Mouse (Mus musculus) erythroblast, embryonic 14.5 days (primary cell): Measurements from ENCODE around the gene Mink1. TPM values are rescaled to one million over a fixed set of nuclear protein-coding genes. Genes with fewer than 3 reads are reported as not detected.

Experiments used
- H3K27me3 ChIP-seq: 2 replicates; pipeline ENCODE4 v1.6.1; 2012; ENCODE audit warnings: inconsistent platforms; ENCODE audit not compliant: control insufficient read depth
- H3K36me3 ChIP-seq: 2 replicates; pipeline ENCODE4 v1.6.1; 2012; ENCODE audit warnings: mild to moderate bottlenecking, inconsistent platforms; ENCODE audit not compliant: control insufficient read depth
- H3K4me1 ChIP-seq: 2 replicates; pipeline ENCODE4 v1.6.1; 2012; ENCODE audit warnings: inconsistent platforms; ENCODE audit not compliant: control insufficient read depth
- H3K4me3 ChIP-seq: replicated peaks from 2 replicates; pipeline ENCODE3; 2012; ENCODE audit warnings: moderate library complexity, mild to moderate bottlenecking, inconsistent platforms
- H3K9me3 ChIP-seq: 2 replicates; pipeline ENCODE4 v1.6.1; 2012; ENCODE audit warnings: low read length, inconsistent platforms, mixed read lengths; ENCODE audit not compliant: control insufficient read depth
- GATA1 ChIP-seq: IDR thresholded peaks from 2 replicates; pipeline ENCODE4 v1.6.1; 2012; ENCODE audit warnings: low read length, inconsistent platforms, mixed read lengths
- TAL1 ChIP-seq: IDR thresholded peaks from 3 replicates; pipeline ENCODE4 v1.6.1; 2012; ENCODE audit warnings: low read length, inconsistent platforms, mixed read lengths
- polyA plus RNA-seq: library from polyadenylated mRNA; stranded (reverse); fragments of >175 nt; gene quantifications from 2 replicates; pipeline ENCODE4 v1.2.3, GENCODE M21; 2012

Gene Mink1
- polyA plus RNA-seq, 1 experiment, result 1.2 TPM

DNA sequence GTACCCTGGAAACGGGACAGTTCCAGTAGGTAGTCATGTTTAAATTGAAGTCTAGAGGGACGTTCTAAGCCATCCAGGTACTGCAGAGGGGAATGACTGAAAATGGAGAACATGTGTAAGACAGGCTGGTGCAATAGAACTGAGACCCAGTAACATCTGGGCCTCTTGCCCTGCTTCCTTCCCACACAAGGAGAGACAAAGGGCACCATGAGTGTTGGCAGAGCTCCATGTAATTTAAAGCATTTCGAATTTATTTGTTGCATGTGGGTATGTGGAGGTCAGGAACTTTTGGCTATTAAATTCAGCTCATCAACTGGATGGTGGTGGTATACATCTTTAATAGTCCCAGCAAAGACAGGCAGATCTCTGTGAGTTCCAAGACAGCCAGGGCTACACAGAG, 19.5 kb downstream of the Mink1 start:
- no peaks in the 10 kb centered on the region for H3K9me3 ChIP-seq
- no peaks in the 10 kb centered on the region for H3K27me3 ChIP-seq
- no peak overlapping the region for H3K4me3 ChIP-seq
- peaks cover 11% of the 10 kb centered on the region for H3K4me1 ChIP-seq
- TF ChIP-seq TAL1, result no peak
- H3K36me3 ChIP-seq, result no peaks in the 10 kb centered on the region; the same call in 1 of the 2 replicates

DNA sequence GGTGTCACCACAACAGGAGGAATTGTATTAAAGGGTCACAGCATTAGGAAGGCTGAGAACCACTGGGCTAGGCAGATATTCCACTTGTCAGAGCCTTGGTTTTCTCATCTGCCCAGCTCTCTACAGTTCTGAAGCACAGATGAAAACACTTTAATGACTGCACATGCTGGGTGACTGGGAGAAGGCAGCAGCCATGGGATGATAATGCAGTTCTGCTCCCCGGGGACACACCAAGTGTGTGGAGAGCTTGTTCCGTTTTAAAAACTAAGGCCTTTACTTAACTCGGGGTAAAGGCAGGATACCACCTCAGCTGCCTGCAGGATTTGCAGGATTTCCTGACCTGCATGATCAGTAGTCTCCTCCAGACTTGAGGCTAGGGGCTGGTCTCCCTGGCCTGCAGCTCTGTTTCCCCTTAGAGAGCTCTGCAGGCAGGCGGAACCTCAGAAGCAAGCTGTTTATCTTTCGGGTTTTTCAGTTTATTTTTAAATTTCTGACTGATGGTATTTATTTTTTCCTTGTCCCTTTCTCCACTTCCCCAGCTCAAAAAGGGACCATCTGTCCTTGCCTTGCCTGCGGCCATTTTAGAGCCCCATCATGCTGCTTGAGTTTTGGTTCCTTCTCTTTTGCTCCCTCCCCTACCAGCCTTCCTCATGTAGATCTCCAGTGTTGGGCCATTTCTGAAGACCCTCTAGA, 20.5 kb downstream of the Mink1 start:
- no peak for TF ChIP-seq GATA1
- TF ChIP-seq TAL1, result no peak
- H3K4me1 ChIP-seq, result peaks cover 9% of the 10 kb centered on the region
- H3K9me3 ChIP-seq, result no peaks in the 10 kb centered on the region
- H3K36me3 ChIP-seq, result no peaks in the 10 kb centered on the region; the same call in 1 of the 2 replicates
- no peak overlapping the region for H3K4me3 ChIP-seq
- no peaks in the 10 kb centered on the region for H3K27me3 ChIP-seq

DNA sequence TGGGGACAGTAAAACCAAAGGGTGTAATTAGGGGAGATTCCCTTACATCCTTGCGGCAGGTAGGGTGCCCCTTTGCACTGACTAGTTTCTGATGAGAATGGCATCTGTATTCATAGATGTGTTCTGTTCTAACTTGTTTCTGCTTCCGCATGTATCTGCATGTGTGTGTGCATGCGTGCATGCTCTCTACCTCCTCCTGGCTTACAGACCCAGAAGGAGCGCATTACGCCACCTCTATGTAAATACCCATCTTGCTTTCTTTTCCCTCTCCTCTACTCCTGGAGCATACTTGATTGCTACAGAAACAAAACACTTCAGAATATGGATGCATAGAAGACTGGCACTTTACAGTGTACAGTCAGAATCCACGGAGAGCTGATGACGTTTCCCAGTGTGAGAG, 21.1 kb downstream of the Mink1 start:
- no peak for TF ChIP-seq TAL1
- no peak for TF ChIP-seq GATA1
- Histone ChIP-seq H3K4me1 (peaks cover 9% of the 10 kb centered on the region), H3K4me3 (no peak overlapping the region), H3K27me3 (no peaks in the 10 kb centered on the region), H3K9me3 (no peaks in the 10 kb centered on the region), H3K36me3 (no peaks in the 10 kb centered on the region; the same call in 1 of the 2 replicates)

DNA sequence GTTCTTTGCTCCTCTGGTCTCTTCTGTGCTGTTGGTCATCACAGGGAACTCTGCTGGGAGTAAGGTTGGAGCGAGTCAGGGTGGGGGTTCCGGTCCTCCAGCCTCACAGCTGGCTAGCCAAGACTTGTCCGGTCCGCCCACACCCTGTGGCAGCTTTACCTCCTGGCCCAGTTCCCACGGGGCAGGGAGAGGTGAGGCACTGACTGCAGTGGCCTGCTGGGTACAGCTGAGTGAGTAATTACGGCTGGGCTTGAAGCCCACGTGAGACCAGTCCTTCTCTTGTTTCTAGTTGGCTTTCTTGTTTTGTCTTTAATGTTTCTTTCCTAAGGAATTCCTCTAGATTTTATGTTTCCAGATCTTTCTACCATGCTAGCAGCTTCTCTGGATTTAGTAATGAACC, 22.8 kb downstream of the Mink1 start:
- Histone ChIP-seq H3K36me3 (no peaks in the 10 kb centered on the region; the same call in 1 of the 2 replicates), H3K4me3 (no peak overlapping the region), H3K4me1 (peaks cover 4% of the 10 kb centered on the region), H3K9me3 (no peaks in the 10 kb centered on the region), H3K27me3 (no peaks in the 10 kb centered on the region)
- TF ChIP-seq TAL1, result no peak
- TF ChIP-seq GATA1, result no peak

DNA sequence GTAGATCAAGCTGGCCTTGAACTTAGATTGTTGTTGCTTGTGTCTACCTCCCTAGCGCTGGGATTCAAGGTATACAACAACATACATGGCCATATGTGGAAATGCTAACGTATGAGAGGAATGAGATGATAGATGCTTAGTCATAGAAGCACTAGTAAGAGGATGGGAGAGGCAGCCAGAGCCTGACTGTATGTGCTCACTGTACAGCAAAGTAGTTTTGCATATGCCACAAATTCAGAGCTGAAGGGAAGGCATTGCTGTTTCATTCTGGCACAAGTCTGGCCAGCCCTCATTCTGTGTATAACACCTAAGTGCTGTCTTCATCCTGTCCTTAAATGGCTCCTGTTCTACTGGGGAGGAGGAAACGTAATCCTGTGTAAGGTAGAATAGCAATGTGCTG, 23.6 kb downstream of the Mink1 start:
- peaks cover 4% of the 10 kb centered on the region for H3K4me1 ChIP-seq

DNA sequence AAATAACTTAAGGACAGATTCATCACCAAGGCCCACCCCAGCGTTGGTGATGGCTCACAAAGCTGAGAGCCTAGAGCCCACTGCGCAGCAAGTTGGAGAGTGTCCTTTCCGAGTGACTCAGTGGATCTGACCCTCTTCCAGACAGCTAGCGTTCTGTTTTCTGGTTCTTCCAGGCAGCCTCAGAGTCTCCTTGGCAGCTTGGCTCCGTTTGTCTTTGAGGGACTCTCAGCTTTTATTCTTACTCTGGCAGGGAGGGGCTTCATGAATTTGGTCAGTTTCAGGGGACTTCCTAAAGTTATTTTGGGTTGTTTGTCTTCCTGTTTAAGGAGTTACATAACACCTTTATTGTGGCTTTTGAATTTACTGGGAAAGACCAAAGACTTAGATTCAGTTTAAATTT, 24.3 kb downstream of the Mink1 start:
- H3K36me3 ChIP-seq, result no peaks in the 10 kb centered on the region
- H3K4me1 ChIP-seq, result peaks cover 4% of the 10 kb centered on the region
- no peaks in the 10 kb centered on the region for H3K27me3 ChIP-seq
- H3K4me3 ChIP-seq, result no peak overlapping the region
- TF ChIP-seq TAL1, result no peak
- no peak for TF ChIP-seq GATA1
- no peaks in the 10 kb centered on the region for H3K9me3 ChIP-seq

More for the DNA sequence above, 23.6 kb downstream of the Mink1 start:
- Histone ChIP-seq H3K4me3 (no peak overlapping the region), H3K27me3 (no peaks in the 10 kb centered on the region), H3K9me3 (no peaks in the 10 kb centered on the region), H3K36me3 (no peaks in the 10 kb centered on the region; the same call in 1 of the 2 replicates)
- TF ChIP-seq GATA1 (no peak), TAL1 (no peak)

DNA sequence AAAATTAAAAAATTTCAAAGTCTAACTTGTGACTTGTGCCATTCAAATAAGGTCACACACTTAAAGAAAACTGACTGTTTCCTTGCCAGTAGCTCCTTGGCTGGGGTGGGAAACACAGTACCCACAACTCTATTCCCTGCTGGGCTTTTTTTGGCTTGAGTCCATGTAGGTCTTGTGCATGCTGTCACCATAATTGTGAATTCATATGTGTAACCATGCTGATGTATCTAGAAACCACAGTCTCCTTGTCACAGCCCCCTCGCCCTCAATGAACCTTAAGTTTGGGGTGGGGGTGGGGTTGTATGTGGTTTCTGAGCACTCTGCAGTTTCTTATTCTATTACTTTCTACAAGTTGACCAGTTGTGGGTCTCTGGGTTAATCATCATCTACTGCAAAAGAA, 29.1 kb downstream of the Mink1 start:
- no peaks in the 10 kb centered on the region for H3K27me3 ChIP-seq
- no peaks in the 10 kb centered on the region for H3K36me3 ChIP-seq
- no peak overlapping the region for H3K4me3 ChIP-seq
- peaks cover 6% of the 10 kb centered on the region for H3K4me1 ChIP-seq
- no peaks in the 10 kb centered on the region for H3K9me3 ChIP-seq
- TF ChIP-seq GATA1 (no peak), TAL1 (no peak)

DNA sequence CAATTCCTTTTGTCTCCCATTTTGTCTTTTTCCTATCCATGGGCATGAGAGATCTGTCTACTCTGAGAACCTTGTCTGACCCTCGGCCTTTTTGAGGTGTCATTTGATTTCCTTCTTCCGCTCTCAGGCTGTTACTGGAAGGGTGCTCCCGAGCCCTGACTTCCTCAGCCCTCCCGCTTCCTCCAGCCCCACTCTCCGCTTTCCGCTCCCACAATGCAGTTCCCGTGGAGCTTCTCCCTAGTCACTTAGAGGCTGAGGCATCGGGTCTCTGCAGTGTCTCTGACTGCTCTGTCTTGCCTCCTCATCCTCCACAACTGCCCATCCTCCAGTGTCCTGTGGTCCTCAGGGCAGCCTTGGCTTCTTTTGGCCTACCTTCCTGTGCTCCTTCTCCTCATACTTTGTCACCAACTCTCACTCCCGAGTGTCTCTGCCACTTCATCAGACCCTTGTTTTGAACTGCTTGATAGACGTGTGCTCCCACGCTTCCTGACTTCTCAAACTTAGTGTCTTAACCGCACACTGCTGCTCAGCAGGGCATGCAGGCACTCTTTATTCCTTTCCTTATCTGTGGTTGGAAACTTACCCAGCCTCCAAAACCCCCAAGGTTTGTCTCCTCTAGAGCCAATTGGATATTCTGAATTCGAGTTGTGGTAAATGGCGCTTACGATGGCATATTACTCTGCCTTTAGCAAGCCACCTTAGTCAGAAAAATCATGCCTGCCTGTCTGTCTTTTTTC, 31.7 kb downstream of the Mink1 start:
- Histone ChIP-seq H3K36me3 (peaks cover 21% of the 10 kb centered on the region), H3K4me1 (peaks cover 15% of the 10 kb centered on the region), H3K4me3 (no peak overlapping the region), H3K27me3 (no peaks in the 10 kb centered on the region), H3K9me3 (no peaks in the 10 kb centered on the region)
- TF ChIP-seq TAL1 (no peak), GATA1 (no peak)

DNA sequence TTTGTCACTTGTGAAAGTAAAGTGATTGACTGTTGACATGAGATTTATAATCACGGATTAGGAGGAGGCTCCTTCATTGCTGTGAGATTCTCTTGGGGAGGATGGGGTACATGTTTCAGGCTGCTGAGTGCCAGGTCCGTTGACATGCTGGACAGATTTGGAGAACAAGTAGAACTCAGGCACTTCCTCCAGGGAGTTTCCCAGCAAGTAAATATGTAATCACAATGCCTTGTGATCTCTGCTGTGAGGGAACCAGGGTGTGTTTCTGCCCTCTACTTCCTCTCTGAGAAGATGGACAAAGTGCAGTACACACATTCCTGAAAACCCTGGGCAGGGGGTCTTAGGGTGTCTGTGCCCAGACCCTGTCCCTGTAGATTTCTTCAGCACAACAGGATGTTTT, 33.0 kb downstream of the Mink1 start:
- H3K4me3 ChIP-seq, result no peak overlapping the region
- TF ChIP-seq GATA1, result no peak
- TF ChIP-seq TAL1, result no peak
- peaks cover 15% of the 10 kb centered on the region for H3K4me1 ChIP-seq
- no peaks in the 10 kb centered on the region for H3K9me3 ChIP-seq
- H3K36me3 ChIP-seq, result peaks cover 27% of the 10 kb centered on the region
- H3K27me3 ChIP-seq, result no peaks in the 10 kb centered on the region
